Mouse (Mus musculus) liver, embryonic 13.5 days (tissue): ENCODE data around the gene Arpin. TPM values are rescaled to one million over a fixed set of nuclear protein-coding genes. Genes with fewer than 3 reads are reported as not detected.

ENCODE experiments used
- ATAC-seq: fragments of 200-750 bp; cut with Nextera tagmentation; 2 replicates; pipeline ENCODE4 v1.8.0; 2017; ENCODE audit warnings: low read depth, mild to moderate bottlenecking, moderate number of reproducible peaks, moderate library complexity
- DNase-seq: peaks from one replicate; pipeline ENCODE4 v3.0.0; 2022
- H3K27ac ChIP-seq: fragments of 300-500 bp; sonication (generic); 2 replicates; pipeline ENCODE4 v1.5.1; 2015; ENCODE audit warnings: moderate library complexity, mild to moderate bottlenecking, inconsistent platforms
- H3K27me3 ChIP-seq: fragments of 300-500 bp; sonication (generic); 2 replicates; pipeline ENCODE4 v1.6.1; 2015; ENCODE audit warnings: mild to moderate bottlenecking, inconsistent platforms
- H3K36me3 ChIP-seq: fragments of 300-500 bp; sonication (generic); 2 replicates; pipeline ENCODE4 v1.6.1; 2015; ENCODE audit warnings: mild to moderate bottlenecking, inconsistent platforms
- H3K4me1 ChIP-seq: fragments of 300-500 bp; sonication (generic); replicated peaks from 2 replicates; pipeline ENCODE4 v1.6.1; 2015; ENCODE audit warnings: inconsistent platforms
- H3K4me2 ChIP-seq: fragments of 300-500 bp; sonication (generic); 2 replicates; pipeline ENCODE4 v1.6.1; 2015; ENCODE audit warnings: inconsistent platforms, mild to moderate bottlenecking, moderate library complexity
- H3K4me3 ChIP-seq: fragments of 300-500 bp; sonication (generic); replicated peaks from 2 replicates; pipeline ENCODE4 v1.5.1; 2015; ENCODE audit warnings: mild to moderate bottlenecking, inconsistent platforms
- H3K9ac ChIP-seq: fragments of 300-500 bp; sonication (generic); 2 replicates; pipeline ENCODE4 v1.6.1; 2015; ENCODE audit warnings: mild to moderate bottlenecking, inconsistent platforms
- H3K9me3 ChIP-seq: fragments of 300-500 bp; sonication (generic); replicated peaks from 2 replicates; pipeline ENCODE4 v1.6.1; 2016; ENCODE audit warnings: inconsistent platforms
- WGBS: fragments of 180-500 bp; shearing (Covaris S2); methylation state at CpG from one replicate; pipeline ENCODE4 v1.1.7; 2015; ENCODE audit not compliant: insufficient replicate concordance; 5-methylcytosine and 5-hydroxymethylcytosine counted together
- microRNA-seq: library from miRNA; unstranded; fragments of <30 nt; microRNA quantifications from one replicate; pipeline ENCODE4, GENCODE M21; 2016
- polyA plus RNA-seq: library from polyadenylated mRNA; unstranded; fragments of >200 nt; fragmentation: Nextera tagmentation; extraction: Ambion mirVana; gene quantifications from 2 replicates; pipeline ENCODE4 v1.2.1, GENCODE M21; 2015

Gene Arpin
- polyA plus RNA-seq, 1 experiment from 2014 or later = 4.1 TPM

DNA sequence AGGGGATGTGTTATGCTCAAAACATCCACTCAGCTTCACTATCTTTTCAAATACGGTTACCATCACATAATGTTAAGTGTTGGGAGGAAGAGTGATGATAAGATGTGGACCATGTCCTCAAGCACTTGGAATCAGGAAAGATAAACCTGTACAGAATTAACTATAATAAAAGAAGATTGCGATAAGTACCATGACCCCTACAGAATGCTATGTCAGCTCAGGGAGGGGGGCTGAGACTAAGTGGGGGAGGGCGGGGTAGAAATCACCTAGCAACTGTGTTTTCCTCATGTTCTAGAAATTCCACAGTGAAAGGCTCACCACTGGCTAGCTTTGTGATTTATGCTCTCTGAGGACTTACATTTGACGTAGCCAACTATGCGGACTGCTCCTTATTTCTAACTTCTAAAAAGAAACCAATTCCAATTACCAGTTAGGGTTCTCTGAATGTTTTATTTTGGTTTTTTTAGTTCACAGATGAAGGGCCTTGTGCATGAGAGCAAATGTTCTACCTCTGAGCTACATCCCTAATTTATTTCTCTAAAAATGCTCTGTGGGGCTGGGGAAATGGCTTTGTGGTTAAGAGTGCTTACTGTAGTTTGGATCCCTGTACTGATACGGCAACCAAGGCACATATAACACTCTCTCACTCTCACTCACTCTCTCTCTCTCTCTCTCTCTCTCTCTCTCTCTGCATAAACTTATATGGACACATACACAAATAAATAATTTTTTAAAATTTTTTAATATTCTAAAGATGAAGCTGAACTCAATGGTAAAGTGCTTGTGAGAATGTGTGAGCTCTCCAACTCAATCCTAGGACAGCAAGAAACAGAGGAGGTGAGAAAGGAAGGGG is 42.4 kb downstream of the Arpin start:
- ATAC-seq = no peak
- Histone ChIP-seq H3K4me2 (no peak overlapping the region), H3K27me3 (no peaks in the 10 kb centered on the region), H3K36me3 (peaks cover 10% of the 10 kb centered on the region; the same call in 1 of the 2 replicates), H3K9ac (no peak overlapping the region), H3K27ac (no peak overlapping the region), H3K9me3 (no peaks in the 10 kb centered on the region), H3K4me1 (no peaks in the 10 kb centered on the region), H3K4me3 (no peak overlapping the region)
- 73% methylated on average over 6 of the region's 6 CpGs for WGBS
- no peak for DNase-seq

DNA sequence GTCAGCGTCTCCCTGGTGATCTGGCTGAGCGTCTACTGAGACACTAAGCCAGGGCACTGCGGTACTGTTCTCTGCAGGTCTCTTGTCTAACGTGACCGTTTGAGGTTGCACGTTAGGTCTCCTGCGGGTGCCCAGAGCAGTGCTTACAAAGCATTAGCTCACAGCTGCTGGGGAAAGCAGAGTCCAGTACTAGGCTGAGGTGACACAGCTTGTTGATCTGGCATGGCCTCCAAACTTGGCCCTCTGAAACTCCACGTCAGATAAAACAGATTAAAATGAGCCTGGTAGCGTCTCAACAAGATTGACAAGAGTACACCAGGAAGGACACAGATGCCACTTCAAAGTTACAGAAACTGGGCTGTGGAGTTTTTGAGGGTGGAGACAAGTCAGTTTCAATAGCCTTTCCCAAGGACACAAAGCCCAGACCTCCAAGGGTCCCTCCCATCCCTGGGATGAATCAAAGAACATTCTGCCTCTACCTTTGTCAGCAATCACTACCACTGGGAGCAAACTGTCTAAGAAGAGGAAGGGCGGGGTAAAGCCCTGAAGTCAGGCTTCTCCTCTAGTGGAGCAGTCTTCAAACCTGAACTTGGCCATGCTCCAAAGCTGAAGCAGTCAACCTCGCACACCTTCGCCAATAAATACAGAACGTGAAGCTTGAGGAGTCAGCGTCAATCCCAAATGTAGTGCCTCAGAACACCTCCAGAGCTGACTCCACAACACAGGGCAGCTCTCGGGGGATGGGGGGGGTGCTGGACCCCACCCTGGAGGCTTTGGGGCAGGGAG is 44.5 kb downstream of the Arpin start:
- 79% methylated on average over 15 of the region's 15 CpGs for WGBS
- Histone ChIP-seq H3K27ac (no peak overlapping the region), H3K4me3 (no peak overlapping the region), H3K36me3 (peaks cover 10% of the 10 kb centered on the region; the same call in 1 of the 2 replicates), H3K9me3 (no peaks in the 10 kb centered on the region), H3K27me3 (no peaks in the 10 kb centered on the region), H3K9ac (no peak overlapping the region), H3K4me2 (no peak overlapping the region), H3K4me1 (no peaks in the 10 kb centered on the region)
- ATAC-seq (no peak), DNase-seq (no peak)

DNA sequence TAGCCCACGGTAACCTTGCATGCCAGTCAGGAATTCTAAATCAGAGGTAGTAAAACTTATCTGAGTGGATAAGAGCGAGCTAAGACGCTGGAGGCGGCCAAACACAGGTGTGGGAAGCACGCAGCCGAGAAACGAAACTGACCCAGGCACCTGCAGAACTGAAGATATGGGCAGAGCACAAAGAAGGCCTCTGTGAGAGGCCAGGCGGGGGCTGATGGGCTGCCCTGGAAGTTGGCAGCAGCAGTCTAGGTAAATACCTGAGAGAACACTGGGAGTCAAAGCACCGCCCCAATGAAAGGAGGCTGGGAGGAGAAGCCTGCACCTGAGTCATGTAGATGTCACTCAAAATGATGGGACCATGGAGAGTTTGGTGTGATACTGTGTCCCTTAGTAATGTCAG is 46.6 kb downstream of the Arpin start:
- Histone ChIP-seq H3K4me1 (no peaks in the 10 kb centered on the region), H3K27ac (no peak overlapping the region), H3K9ac (no peak overlapping the region), H3K9me3 (no peaks in the 10 kb centered on the region), H3K4me2 (no peak overlapping the region), H3K27me3 (no peaks in the 10 kb centered on the region), H3K36me3 (0 out of 2 replicates have a peak, but pooled peaks cover 3% of the 10 kb centered on the region), H3K4me3 (no peak overlapping the region)
- 82% methylated on average over 9 of the region's 9 CpGs for WGBS
- DNase-seq (no peak), ATAC-seq (no peak)

DNA sequence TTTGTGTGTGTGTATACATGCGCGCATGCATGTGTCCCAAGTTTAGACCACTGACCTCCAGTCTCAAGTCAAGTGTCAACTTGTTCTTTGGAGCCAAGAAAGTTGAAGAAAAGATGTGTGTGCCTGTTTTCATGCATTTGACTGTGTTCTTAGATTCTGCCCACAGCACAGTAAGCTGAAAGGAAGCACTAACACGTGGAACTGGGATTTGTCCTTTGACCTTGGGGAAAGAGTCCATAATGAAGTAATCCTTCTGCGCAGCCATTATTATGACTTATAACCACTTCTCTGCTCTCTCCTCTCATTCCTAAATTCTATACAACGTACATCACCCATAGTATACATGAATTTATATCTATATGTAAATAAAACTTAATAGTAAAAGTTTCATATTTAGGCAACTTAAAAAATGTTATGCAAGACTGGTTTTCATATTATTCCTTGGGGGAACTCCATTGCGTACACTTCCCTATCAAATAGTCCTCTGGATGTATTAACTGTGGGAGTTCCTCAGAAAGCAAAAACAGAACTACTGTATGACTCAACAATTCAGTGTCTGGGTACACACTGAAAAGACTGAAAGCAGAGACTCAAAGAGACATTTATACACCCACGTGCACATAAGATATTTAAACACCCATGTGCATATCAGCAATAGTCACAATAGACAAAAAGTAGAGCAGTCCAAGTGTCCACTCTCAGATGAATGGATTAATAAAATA is 51.4 kb downstream of the Arpin start:
- Histone ChIP-seq H3K4me2 (no peak overlapping the region), H3K9ac (no peak overlapping the region), H3K27me3 (no peaks in the 10 kb centered on the region), H3K27ac (no peak overlapping the region), H3K4me1 (no peaks in the 10 kb centered on the region), H3K9me3 (no peaks in the 10 kb centered on the region), H3K4me3 (no peak overlapping the region), H3K36me3 (peaks cover 20% of the 10 kb centered on the region)
- ATAC-seq = no peak
- WGBS = 77% methylated on average over 7 of the region's 7 CpGs
- DNase-seq = no peak

DNA sequence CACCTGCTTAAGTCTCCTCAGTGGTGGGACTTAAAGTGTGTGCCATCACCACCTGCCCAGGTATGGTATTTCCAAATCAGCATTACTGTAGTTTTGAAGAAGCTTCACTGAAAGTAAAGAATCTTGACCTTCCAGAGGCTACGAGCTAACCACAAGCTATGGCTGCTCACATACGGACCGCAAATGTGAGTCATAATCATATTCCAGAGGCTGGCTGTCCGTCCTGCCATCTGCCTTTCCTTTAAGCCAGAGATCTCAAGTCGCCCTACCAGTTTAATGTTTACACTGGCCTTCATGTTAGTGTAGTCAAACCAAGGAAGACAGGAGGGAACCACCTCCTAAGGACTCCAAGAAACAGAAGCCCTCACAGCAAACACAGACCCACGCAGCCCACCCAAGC is 53.3 kb downstream of the Arpin start:
- Histone ChIP-seq H3K9me3 (no peaks in the 10 kb centered on the region), H3K9ac (no peak overlapping the region), H3K4me2 (no peak overlapping the region), H3K27ac (no peak overlapping the region), H3K36me3 (peaks cover 18% of the 10 kb centered on the region), H3K4me3 (no peak overlapping the region), H3K4me1 (no peaks in the 10 kb centered on the region), H3K27me3 (no peaks in the 10 kb centered on the region)
- ATAC-seq (no peak), DNase-seq (no peak)
- 79% methylated on average over 6 of the region's 6 CpGs for WGBS

DNA sequence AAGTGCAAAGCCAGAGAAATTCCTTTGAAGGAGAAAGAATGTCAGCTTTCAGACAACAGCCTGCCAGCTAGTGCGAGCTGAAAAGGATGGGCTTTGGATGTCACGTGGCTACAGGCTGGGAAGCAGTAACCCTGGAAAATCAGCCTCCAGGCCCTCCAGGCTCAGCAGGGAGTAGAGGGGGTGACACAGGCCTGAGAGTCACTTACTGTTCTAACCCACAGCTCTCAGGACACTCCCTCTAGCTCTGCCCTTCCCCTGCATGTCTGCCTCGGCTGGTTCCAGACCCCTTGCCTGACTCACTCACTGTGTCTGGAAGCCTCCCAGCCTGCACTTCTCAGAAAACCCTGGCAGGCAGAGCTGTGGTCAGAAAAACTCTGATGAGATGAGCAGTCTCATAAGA is 54.2 kb downstream of the Arpin start:
- no peaks in the 10 kb centered on the region for H3K4me1 ChIP-seq
- H3K9ac ChIP-seq = no peak overlapping the region
- WGBS = 76% methylated on average over 3 of the region's 3 CpGs
- H3K9me3 ChIP-seq = no peaks in the 10 kb centered on the region
- H3K27me3 ChIP-seq = no peaks in the 10 kb centered on the region
- ATAC-seq (no peak), DNase-seq (no peak)
- H3K4me2 ChIP-seq = no peak overlapping the region
- H3K4me3 ChIP-seq = no peak overlapping the region
- peaks cover 20% of the 10 kb centered on the region for H3K36me3 ChIP-seq
- no peak overlapping the region for H3K27ac ChIP-seq

DNA sequence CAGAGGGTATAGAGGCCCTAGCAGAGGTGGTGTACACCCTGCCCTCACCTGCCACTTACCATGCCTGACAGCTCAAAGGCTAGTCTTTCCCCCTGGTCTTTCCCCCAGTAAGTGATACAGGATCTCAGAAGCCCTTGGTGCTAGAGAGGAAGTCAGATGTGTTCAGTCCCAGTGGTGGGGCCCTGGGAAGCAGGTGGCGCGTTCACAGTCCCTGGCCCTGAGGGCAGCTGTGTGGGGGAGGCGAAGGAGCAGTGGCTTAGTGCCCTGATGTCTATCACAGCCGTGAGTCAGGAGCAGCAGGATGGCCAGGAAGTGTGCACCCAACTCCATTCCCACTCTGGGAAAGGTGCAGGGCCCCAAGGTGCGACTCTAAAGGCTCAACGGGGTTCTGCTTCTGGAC is 55.1 kb downstream of the Arpin start:
- 78% methylated on average over 6 of the region's 6 CpGs for WGBS
- ATAC-seq (no peak), DNase-seq (no peak)
- H3K9ac ChIP-seq = no peak overlapping the region
- H3K4me1 ChIP-seq = no peaks in the 10 kb centered on the region
- no peak overlapping the region for H3K4me3 ChIP-seq
- no peaks in the 10 kb centered on the region for H3K9me3 ChIP-seq
- peaks cover 20% of the 10 kb centered on the region for H3K36me3 ChIP-seq
- H3K4me2 ChIP-seq = no peak overlapping the region
- no peak overlapping the region for H3K27ac ChIP-seq
- H3K27me3 ChIP-seq = no peaks in the 10 kb centered on the region

DNA sequence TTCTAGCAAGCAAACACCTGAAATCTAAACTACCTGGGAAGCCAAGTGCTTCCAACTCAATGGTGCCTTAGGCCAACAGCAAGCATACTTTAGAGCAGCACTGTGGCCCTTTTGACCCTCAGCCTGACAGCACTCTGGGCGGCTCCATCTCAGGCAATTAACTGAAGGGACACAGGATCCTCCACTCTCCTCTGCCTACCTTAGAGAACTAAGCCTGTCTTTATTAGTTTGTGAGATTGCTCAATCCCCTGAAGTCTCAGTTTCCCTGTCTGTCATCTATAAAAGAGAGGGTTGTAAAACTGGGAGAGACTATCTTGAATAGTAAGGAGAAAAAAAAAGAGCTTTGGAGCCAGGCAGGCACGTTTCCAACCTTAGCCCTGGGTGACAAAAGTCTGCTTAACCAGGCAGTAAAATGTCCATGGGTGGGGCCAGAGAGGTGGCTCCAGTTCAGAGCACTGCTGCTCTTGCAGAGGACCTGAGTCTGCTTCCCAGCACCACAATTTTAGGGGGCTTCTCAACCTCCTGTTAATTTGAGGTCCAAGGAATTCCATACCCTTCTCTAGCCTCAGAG is 56.6 kb downstream of the Arpin start:
- no peak overlapping the region for H3K27ac ChIP-seq
- H3K4me2 ChIP-seq = no peak overlapping the region
- DNase-seq (no peak), ATAC-seq (no peak)
- no peak overlapping the region for H3K4me3 ChIP-seq
- no peaks in the 10 kb centered on the region for H3K27me3 ChIP-seq
- no peaks in the 10 kb centered on the region for H3K4me1 ChIP-seq
- H3K9me3 ChIP-seq = no peaks in the 10 kb centered on the region
- 63% methylated on average over 2 of the region's 2 CpGs for WGBS
- H3K36me3 ChIP-seq = peaks cover 20% of the 10 kb centered on the region
- H3K9ac ChIP-seq = no peak overlapping the region

Small RNA genes within 50 kb of the gene (microRNA-seq; reads per million reads assigned to microRNA genes)
- gene Gm24541 = not detected

Other genes with a start within 250 kb of the Arpin start
- 0.35 and 0.41 TPM in 2 replicates for gene Kif7, start 219.6 kb downstream of the Arpin start, polyA plus RNA-seq
- gene Plin1, start 202.5 kb downstream of the Arpin start, polyA plus RNA-seq = not detected in 2 replicates
- gene Pex11a, start 192.2 kb downstream of the Arpin start, polyA plus RNA-seq = 1.6 and 1.9 TPM in 2 replicates
- gene Wdr93, start 192.2 kb downstream of the Arpin start, polyA plus RNA-seq = 0.08 and 0.12 TPM in 2 replicates
- not detected in 2 replicates for gene Mesp1, start 141.6 kb downstream of the Arpin start, polyA plus RNA-seq
- 0.08 and 0.09 TPM in 2 replicates for gene Mesp2, start 124.6 kb downstream of the Arpin start, polyA plus RNA-seq
- gene Anpep, start 74.3 kb downstream of the Arpin start, polyA plus RNA-seq = 10.9 and 17.1 TPM in 2 replicates
- 11.3 and 17.1 TPM in 2 replicates for gene Ap3s2, start 14.7 kb downstream of the Arpin start, polyA plus RNA-seq
- 3.9 and 5.2 TPM in 2 replicates for gene Zfp710, start 89.5 kb upstream of the Arpin start, polyA plus RNA-seq
- gene Idh2, start 180.0 kb upstream of the Arpin start, polyA plus RNA-seq = 137 and 146 TPM in 2 replicates